Mouse (Mus musculus): ENCODE data around the gene Clk3.

DNA sequence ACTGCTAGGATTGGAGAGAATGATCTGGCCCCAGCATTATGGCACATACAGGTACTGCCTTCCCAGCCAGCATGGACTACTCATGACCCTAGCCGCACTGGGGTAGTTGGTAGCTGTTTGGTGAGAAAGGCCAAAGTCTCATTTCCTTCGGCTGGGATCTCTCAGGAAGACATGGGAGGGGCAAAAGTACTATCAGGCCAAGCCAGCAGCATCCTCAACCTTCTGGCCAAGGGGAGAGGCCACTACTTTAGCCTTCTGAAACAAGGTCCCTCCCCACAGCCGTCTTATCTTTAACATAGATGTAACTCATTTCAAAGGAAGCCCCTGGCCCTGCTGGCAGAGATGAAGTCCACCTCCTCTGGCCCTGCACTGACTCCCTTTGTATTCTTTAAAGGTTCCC lies 8.1 kb downstream of the Clk3 start:
- TF ChIP-seq GATA1 (IDR thresholded peaks at IDR 0.05; ENCODE audit: borderline replicate concordance, low read length): peak; percentile 87
- peak; percentile 65 for TF ChIP-seq FLI1 (IDR thresholded peaks at IDR 0.05; ENCODE audit: low read length)
